Mouse (Mus musculus) CH12.LX (cell line): ENCODE data around the gene Kat7.

ENCODE experiments used
- CHD2 ChIP-seq: IDR thresholded peaks from 2 replicates; pipeline ENCODE4 v1.6.1; 2011; ENCODE audit warnings: low read length, improper control_type of control experiment
- CTCF ChIP-seq, 2 experiments: IDR thresholded peaks in 1 of 2; conservative IDR thresholded peaks in 1 of 2; 2 replicates each; pipeline ENCODE4 v1.5.1; 2011 to 2012; ENCODE audit warnings: low read depth in 2 of 2, low read length in 2 of 2, improper control_type of control experiment in 1 of 2, inconsistent platforms in 1 of 2, mild to moderate bottlenecking in 1 of 2, moderate library complexity in 1 of 2
- HCFC1 ChIP-seq: IDR thresholded peaks from 2 replicates; pipeline ENCODE4 v1.6.1; 2012; ENCODE audit warnings: low read depth, mild to moderate bottlenecking, inconsistent platforms, low read length, improper control_type of control experiment
- MEF2A ChIP-seq: IDR thresholded peaks from 2 replicates; pipeline ENCODE4 v1.6.1; 2014; ENCODE audit warnings: low read depth, mild to moderate bottlenecking, inconsistent platforms, low read length, improper control_type of control experiment, borderline replicate concordance
- PAX5 ChIP-seq: IDR thresholded peaks from 2 replicates; pipeline ENCODE4 v1.6.1; 2012; ENCODE audit warnings: low read length, inconsistent platforms, mixed read lengths
- ZNF384 ChIP-seq: IDR thresholded peaks from 2 replicates; pipeline ENCODE4 v1.6.1; 2012; ENCODE audit warnings: low read depth, low read length, improper control_type of control experiment, inconsistent platforms

- TF ChIP-seq PAX5 (no peak), CTCF (conservative IDR thresholded peaks at IDR 0.05 in 1 of 2, IDR thresholded peaks at IDR 0.05 in 1 of 2; ENCODE audit: low read depth in 2 of 2, low read length in 2 of 2) (peak in 1 of 2 experiments; percentile 27; a peak in 1 of 4 replicates), CHD2 (no peak), HCFC1 (no peak), MEF2A (no peak), ZNF384 (no peak)
Observed at GRCm38 (mm10) chr11:95352686-95353085, 42.6 kb upstream of the Kat7 start.
